Mouse (Mus musculus) splenic B cell, adult 2 months (primary cell): Measurements from ENCODE around the gene Eml4.

Source experiments
- DNase-seq: peaks from one replicate; pipeline ENCODE4 v3.0.0-alpha.2; 2011; ENCODE audit warnings: low read depth, low spot score
- H3K27me3 ChIP-seq: 2 replicates; pipeline ENCODE4 v1.6.1; 2012; ENCODE audit warnings: mild to moderate bottlenecking, low read length, moderate library complexity, mixed read lengths; ENCODE audit not compliant: control insufficient read depth, poor library complexity, insufficient read depth, severe bottlenecking
- H3K36me3 ChIP-seq: 2 replicates; pipeline ENCODE4 v1.6.1; 2012; ENCODE audit warnings: mild to moderate bottlenecking, low read length, moderate library complexity, mixed read lengths; ENCODE audit not compliant: control insufficient read depth, poor library complexity, insufficient read depth, severe bottlenecking

The Eml4 gene

GRCm38 (mm10) chr17:83387161-83387560 lies 36.4 kb downstream of the Eml4 start:
- Histone ChIP-seq H3K27me3 (no peaks in the 10 kb centered on the region), H3K36me3 (no peaks in the 10 kb centered on the region)
- DNase-seq, result peak; percentile 42

DNA sequence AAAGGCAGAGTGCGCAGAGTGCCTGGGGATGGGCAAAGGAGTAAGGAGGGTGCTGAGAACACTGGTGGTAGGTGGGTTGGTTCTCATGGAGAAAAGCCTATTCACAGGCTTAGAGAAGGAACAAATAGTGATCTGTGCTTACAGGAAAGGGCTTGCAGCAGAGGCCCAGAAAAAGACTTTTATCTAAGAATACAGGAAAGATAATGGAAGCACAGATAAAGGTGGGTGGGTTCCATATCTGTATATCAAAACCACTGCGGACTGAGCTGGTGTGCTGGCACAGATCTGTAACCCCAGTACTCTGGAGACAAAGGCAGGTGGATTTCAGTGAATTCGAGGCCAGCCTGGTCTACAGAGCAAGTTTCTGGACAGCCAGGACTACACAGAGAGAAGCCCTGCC lies 43.3 kb downstream of the Eml4 start:
- H3K27me3 ChIP-seq, result no peaks in the 10 kb centered on the region
- DNase-seq, result no peak
- H3K36me3 ChIP-seq, result no peaks in the 10 kb centered on the region

- H3K36me3 ChIP-seq, result no peaks in the 10 kb centered on the region
- peak; percentile 73 for DNase-seq
- no peaks in the 10 kb centered on the region for H3K27me3 ChIP-seq
Observed at GRCm38 (mm10) chr17:83397571-83398100, 46.9 kb downstream of the Eml4 start.

DNA sequence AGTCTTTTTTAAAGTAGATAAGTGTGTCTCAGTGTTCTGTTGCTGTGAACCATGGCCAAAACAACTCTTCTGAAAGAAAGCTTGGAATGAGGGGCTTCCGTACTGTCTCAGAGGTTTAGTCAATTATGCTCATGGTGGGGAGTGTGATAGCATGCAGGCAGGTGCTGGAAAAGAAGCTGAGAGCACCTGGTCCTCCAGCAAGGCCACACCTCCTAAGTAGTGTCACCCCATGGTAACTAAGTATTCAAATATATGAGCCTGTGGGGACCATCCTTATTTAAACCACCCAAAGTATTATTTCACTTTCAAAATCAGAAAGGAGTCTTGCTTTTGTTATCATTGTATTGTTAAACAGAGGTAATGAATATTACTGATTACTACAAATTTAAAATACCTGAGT lies 48.0 kb downstream of the Eml4 start:
- peak; percentile 51 for DNase-seq
- Histone ChIP-seq H3K27me3 (no peaks in the 10 kb centered on the region), H3K36me3 (0 out of 2 replicates have a peak, but pooled peaks cover 5% of the 10 kb centered on the region)

DNA sequence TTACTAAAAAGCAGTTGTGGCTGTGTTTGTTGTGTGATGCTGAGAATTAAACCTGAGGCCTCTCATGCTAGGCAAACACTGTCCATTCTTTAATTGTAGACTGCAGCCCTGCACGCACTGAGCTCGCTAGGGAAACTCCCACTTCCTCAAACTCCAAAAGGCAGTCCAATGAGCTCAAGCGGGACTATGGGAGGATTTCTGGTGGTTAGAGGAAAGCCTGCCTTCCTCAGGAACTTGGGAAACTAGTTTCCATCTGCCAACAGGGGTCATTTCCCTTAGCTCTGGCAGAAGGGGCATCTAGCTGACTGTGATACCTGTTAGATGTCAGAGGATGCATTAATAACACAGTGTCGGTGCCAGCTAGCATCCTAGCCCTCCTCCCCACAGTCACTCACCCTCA lies 79.9 kb downstream of the Eml4 start:
- no peak for DNase-seq
- H3K36me3 ChIP-seq, result peaks cover 9% of the 10 kb centered on the region; the same call in 1 of the 2 replicates
- H3K27me3 ChIP-seq, result no peaks in the 10 kb centered on the region

DNA sequence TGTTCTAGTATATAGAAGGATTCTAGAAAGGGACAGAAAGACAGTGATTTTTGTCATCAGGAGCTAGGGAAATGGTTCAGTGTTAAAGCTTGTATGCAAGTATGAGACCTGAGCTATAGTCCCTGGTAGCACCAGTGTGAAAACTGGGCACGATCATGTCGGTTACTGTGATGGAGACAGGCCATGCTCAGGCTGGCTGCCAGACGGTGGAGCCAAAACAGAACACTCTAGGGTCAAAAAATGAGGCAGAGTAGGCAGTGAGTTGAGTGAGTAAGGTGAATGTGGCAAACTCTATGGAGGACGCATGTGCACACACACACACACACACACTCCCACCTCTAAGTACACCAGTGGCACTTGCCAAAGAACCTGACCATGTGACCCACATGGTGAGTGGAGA lies 92.7 kb downstream of the Eml4 start:
- DNase-seq, result no peak
- Histone ChIP-seq H3K36me3 (peaks cover 10% of the 10 kb centered on the region), H3K27me3 (no peaks in the 10 kb centered on the region)

- Histone ChIP-seq H3K27me3 (no peaks in the 10 kb centered on the region), H3K36me3 (peaks cover 21% of the 10 kb centered on the region)
- no peak for DNase-seq
Observed at GRCm38 (mm10) chr17:83449583-83449982, 98.9 kb downstream of the Eml4 start.

DNA sequence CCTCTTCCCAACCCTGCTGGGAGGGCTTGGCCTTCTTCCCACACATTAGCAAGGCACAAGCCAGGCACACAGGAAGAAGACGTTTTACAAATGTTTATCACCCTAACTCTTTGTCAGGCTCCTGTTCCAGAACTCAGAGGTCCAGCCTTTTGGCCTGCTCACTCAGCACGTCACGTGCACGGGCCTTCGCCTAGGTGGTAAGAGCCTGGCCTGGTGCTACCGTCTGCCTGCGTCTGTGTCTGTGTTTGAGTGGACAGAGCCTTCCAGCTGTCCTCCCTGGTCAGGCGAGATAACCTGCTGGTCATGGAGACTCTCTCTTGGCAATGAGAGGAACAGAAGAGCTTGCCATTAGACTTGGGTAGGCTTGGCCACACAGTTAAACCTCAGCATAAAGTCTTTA lies 100.6 kb downstream of the Eml4 start:
- DNase-seq, result no peak
- peaks cover 23% of the 10 kb centered on the region for H3K36me3 ChIP-seq
- no peaks in the 10 kb centered on the region for H3K27me3 ChIP-seq

DNA sequence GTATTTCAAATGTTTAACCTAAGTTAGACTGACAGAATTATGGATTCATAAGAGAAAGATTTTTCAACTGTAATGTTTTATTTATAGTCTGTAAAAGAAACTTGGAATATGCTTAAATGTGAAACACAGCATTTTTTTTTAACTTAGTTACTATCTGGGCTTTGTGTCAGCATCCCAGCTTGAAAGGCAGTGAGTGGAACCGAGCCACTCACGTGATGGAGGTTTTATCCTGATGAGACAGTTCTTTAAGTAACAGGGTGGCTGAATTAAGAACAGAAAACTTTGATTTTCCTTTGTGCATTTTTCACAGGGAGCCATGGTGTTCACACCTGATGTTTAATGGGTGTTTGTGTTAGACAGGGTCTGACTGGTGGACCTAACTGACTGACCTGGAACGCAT lies 101.1 kb downstream of the Eml4 start:
- DNase-seq, result no peak
- peaks cover 24% of the 10 kb centered on the region for H3K36me3 ChIP-seq
- H3K27me3 ChIP-seq, result no peaks in the 10 kb centered on the region

- H3K36me3 ChIP-seq, result peaks cover 23% of the 10 kb centered on the region
- H3K27me3 ChIP-seq, result no peaks in the 10 kb centered on the region
- no peak for DNase-seq
Observed at GRCm38 (mm10) chr17:83452451-83452850, 101.7 kb downstream of the Eml4 start.

DNA sequence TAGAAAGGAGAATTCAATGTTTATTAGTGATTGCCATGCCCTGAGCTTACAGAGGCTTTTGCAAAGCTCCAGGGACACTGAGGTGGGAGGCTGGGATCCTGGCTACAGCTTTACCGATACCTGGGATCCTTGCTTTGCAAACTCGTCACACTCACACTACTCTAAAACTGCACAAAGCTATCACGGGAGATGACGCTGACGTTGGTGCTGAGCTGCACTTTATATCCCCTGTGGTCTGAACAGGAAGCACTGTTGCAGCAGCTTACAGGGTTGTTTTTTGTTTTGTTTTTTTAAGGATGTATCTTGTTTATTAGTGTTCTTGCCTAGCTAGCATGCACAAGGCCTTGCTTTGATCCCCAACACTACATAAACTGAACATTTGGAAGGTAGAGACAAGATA lies 102.9 kb downstream of the Eml4 start:
- peaks cover 26% of the 10 kb centered on the region for H3K36me3 ChIP-seq
- no peak for DNase-seq
- H3K27me3 ChIP-seq, result no peaks in the 10 kb centered on the region

- Histone ChIP-seq H3K27me3 (no peaks in the 10 kb centered on the region), H3K36me3 (peaks cover 24% of the 10 kb centered on the region)
- DNase-seq, result peak; percentile 30
Observed at GRCm38 (mm10) chr17:83457271-83457670, 106.5 kb downstream of the Eml4 start.

DNA sequence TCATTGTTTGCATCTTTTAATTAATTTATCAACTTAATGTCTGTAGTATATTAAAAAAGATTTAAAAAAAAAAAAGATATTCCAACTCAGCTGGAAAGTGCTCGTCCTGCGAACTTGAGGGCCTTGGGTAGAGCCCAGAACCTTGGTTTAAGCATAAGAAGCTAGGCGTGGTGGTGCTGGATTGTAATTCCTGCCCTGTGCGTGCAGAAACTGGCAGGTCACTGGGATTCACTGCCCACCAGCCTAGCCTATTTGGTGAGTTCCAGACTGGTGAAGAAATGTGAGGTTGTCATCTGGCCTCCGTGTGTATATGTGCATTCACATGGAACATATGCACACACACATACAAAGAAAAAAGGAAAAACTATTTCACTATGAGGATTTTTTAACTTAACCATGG lies 115.2 kb downstream of the Eml4 start:
- H3K36me3 ChIP-seq, result peaks cover 10% of the 10 kb centered on the region; the same call in 1 of the 2 replicates
- no peaks in the 10 kb centered on the region for H3K27me3 ChIP-seq
- no peak for DNase-seq

DNA sequence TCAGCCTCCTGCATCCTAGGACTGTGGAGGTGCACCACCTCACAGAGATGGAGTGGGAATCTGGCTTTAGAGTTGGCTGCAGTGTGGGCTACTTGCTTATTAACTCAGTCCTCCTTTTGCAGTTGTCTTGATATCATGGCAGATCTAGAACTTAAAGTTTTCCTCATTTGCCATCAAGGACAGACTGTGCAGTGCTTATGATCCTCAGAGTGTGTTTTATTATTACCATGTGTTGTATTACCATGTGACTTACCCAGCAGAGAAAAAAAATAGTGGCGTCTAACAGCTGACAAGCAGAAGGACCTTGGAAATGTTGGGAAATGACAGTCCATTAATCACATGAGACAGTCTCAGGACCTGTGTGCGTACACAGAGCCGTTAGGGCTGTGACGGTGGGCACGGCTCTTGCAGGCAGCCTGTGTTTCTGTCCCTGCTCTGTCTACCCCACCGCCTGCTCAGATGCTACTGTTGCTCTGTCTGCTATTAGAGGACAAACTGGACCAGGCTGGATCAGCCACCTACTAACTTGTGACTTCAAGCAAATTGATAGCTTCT lies 116.0 kb downstream of the Eml4 start:
- H3K36me3 ChIP-seq, result peaks cover 8% of the 10 kb centered on the region; the same call in 1 of the 2 replicates
- H3K27me3 ChIP-seq, result no peaks in the 10 kb centered on the region
- DNase-seq, result no peak

DNA sequence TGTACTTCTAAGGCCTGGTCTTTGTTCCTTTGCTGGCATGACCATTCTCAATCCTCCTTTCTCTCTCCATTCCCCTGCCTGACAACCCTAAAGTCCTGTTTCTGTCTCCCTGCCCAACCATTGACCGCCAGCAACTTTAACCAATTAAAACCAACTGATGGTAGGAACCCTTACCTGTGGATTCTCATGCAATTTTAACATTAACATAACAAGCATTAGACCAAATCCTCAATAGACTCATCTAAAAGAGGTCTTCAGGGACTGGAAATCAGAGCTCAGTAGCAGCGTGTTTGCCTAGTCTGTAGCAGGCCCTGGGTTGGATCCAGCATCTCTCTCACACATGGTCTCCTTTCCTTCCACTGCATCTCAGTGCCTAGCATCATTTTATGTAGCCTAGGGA lies 118.9 kb downstream of the Eml4 start:
- Histone ChIP-seq H3K36me3 (peaks cover 13% of the 10 kb centered on the region), H3K27me3 (no peaks in the 10 kb centered on the region)
- no peak for DNase-seq

DNA sequence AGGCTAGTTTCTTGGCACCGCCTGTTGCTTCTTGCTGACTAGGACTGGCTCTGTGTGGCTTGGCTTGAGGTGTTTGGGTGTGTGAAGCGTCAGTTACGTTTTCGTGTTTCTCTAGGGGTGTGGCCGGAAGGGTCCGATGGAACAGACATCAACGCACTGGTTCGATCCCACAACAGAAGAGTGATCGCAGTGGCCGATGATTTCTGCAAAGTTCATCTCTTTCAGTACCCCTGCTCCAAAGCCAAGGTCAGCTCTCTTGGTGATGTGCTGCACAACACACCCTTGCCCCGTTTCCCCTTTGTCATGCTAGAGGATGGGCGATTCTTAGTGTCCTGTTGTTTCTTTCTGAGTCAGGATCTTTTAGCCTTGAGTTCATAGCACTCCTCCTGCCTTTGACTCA lies 126.4 kb downstream of the Eml4 start:
- DNase-seq, result no peak
- peaks cover 21% of the 10 kb centered on the region for H3K36me3 ChIP-seq
- no peaks in the 10 kb centered on the region for H3K27me3 ChIP-seq
